Mouse (Mus musculus) Muller cell, postnatal 12 days (primary cell): ENCODE data around the gene Obsl1.
A peak's percentile ranks its signal among the peaks of the same experiment; 100 is the strongest.

Source experiments
- DNase-seq: peaks from one replicate; pipeline ENCODE4 v3.0.0-alpha.2; 2015; ENCODE audit errors: inconsistent ontology term

Gene Obsl1

GRCm38 (mm10) chr1:75518427-75518826, 12.2 kb upstream of the Obsl1 start:
- DNase-seq: no peak

- DNase-seq: no peak
Observed at GRCm38 (mm10) chr1:75517984-75518383, 11.7 kb upstream of the Obsl1 start.

- DNase-seq: no peak
Observed at GRCm38 (mm10) chr1:75516703-75517380, 10.6 kb upstream of the Obsl1 start.

- DNase-seq: no peak
Observed at GRCm38 (mm10) chr1:75512550-75512949, 6.3 kb upstream of the Obsl1 start.

GRCm38 (mm10) chr1:75511437-75512210, 5.4 kb upstream of the Obsl1 start:
- DNase-seq: no peak

GRCm38 (mm10) chr1:75510154-75510553, 3.9 kb upstream of the Obsl1 start:
- DNase-seq: no peak

- DNase-seq: no peak
Observed at GRCm38 (mm10) chr1:75509586-75509985, 3.3 kb upstream of the Obsl1 start.

GRCm38 (mm10) chr1:75507006-75507405, 754 bp upstream of the Obsl1 start, which contains the start of gene Inha:
Gene Inha (plus strand): TSS chr1:75507077.
- no peak for DNase-seq

GRCm38 (mm10) chr1:75505159-75505955, 895 bp downstream of the Obsl1 start:
- DNase-seq: peak; percentile 68

- DNase-seq: no peak
Observed at GRCm38 (mm10) chr1:75504256-75505045, 1.8 kb downstream of the Obsl1 start.

- no peak for DNase-seq
Observed at GRCm38 (mm10) chr1:75503651-75503980, 2.6 kb downstream of the Obsl1 start.

GRCm38 (mm10) chr1:75502945-75503650, 3.2 kb downstream of the Obsl1 start:
- no peak for DNase-seq

GRCm38 (mm10) chr1:75501905-75502304, 4.3 kb downstream of the Obsl1 start:
- no peak for DNase-seq

- DNase-seq: no peak
Observed at GRCm38 (mm10) chr1:75499441-75499840, 6.8 kb downstream of the Obsl1 start.

GRCm38 (mm10) chr1:75498897-75499296, 7.4 kb downstream of the Obsl1 start:
- DNase-seq: no peak

- DNase-seq: peak; percentile 43
Observed at GRCm38 (mm10) chr1:75494878-75495548, 11.2 kb downstream of the Obsl1 start.

GRCm38 (mm10) chr1:75492579-75493170, 13.6 kb downstream of the Obsl1 start:
- DNase-seq: no peak

- no peak for DNase-seq
Observed at GRCm38 (mm10) chr1:75490785-75491551, 15.3 kb downstream of the Obsl1 start.
